Mouse (Mus musculus) cerebellum, adult 11-12 months (tissue): Measurements from ENCODE around the gene Acot12.

Experiments
- DNase-seq: peaks from one replicate; pipeline ENCODE4 v3.0.0; 2022

Gene Acot12

DNA sequence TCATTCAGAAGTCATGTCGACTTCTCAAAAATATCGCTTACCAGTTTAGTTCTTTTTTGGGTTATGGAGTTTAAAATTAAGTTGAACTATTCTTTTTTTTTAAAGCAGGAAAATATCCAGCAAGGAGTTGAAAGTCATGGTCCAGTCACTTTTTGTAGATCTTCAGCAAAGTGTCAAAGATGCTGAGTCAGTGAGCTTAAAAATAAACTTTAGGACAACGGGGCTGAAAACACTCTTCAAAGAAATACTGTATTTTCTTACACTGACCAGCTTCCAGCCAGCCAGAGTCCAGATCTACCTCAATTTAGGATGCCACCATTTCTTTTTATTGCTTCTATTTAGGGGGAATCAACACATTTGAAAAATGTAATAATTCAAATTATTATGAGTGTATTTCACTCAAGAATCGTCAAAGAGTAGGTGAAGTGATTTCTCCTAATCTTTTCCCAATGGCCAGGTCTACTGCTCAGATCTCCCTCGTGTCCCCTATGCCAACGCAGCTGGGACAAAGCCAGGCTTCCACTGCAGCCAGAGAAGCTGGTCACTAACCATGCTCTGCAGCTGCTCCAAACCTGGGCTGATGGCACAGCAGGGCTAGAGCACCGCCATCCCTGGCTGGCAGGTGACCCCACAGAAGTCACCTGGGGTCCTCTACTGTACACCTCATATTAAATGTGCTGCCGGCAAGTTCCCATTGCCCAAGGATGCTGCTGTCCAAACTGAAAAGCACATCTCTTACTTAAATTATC, 19.2 kb downstream of the Acot12 start:
- DNase-seq: no peak

- DNase-seq: no peak
Observed at GRCm38 (mm10) chr13:91761654-91762445, 20.5 kb downstream of the Acot12 start.

GRCm38 (mm10) chr13:91763654-91764053, 22.3 kb downstream of the Acot12 start:
- peak; percentile 10 for DNase-seq

- no peak for DNase-seq
Observed at GRCm38 (mm10) chr13:91765627-91766026, 24.3 kb downstream of the Acot12 start.

DNA sequence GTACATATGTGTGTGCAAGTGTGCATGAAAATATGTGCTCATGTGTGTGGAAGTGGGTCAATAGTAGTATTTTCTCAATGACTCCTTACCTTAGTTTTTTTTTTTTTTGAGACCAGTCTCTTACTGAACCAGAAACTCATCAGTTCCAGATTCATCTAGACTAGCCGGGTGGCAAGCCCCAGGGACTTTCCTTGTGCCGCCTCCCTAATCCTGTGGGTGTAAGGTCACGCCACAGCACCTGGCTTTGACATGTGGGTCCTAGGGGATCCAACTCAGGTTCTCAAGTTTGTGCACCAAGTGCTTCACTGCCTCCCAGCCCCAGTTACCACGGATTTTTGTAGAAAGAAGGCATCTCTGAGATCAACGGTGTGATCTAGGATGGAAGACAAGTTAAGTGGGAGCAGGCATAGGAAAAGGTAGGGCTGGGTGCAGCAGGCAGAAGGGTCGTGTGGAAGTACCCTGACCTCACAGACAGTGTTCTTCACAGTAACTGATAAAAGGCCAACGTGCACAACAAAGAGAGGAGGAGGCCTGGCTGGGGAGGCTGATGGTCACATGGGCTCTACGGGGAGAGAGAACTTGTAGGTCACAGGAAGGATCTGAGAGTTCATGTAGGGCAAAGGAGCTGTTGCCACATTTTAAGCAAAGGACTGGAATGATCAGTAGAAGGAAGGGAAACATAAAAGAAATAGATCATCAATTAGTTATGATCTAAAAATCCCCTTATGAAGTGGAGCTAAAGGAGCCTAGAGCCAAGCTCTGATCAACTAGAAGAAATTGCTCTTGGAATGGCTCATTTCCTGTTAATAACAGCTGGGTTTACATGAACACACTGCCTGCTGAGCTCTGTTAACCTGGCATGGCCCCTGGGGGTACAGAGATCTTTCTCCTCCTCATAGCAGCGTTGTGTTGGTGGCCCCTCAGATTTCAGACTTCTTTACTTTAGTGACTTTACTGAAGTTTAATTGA, 27.7 kb downstream of the Acot12 start:
- DNase-seq: no peak

DNA sequence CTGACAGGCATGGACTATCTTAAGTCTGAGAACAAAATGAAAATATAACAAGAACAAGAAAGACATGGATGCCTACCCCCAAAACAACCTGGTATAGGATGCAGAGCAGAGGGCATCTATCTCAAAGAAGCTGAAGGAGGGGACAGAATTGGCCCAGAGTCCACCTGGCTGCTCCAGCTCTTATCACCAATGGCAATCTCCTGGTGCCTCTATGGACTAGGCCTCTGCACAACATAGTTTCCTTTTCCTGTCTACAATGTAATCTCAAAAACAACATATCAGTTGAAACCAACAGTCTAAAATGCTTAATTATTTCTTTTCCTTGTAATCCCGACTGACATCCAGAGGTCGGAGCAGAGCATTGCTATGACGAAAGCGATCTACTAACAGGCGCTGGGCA, 36.8 kb downstream of the Acot12 start:
- DNase-seq: no peak

GRCm38 (mm10) chr13:91779892-91780291, 38.6 kb downstream of the Acot12 start:
- DNase-seq: no peak

GRCm38 (mm10) chr13:91792035-91792434, 50.7 kb downstream of the Acot12 start:
- DNase-seq: no peak

- no peak for DNase-seq
Observed at GRCm38 (mm10) chr13:91794926-91795436, 53.7 kb downstream of the Acot12 start.

DNA sequence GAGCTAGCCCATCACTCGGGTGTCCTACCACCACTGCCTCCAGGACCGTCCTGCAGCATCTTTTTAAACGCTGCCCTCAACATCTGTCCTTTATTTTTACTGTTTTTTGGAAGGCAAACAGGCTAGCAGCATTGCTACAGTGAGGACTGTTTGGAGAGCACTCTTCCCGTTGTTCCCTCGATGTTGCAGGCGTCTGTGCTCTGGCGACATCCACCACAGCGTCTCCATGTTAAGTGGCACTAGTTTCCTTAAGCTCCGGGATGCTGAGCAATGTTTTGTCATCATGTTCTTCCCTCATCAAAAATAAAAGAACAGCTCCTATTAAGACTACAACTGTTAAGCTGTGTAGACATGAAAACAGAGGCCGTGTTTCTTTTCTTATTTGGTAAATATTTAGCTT, 54.3 kb downstream of the Acot12 start:
- DNase-seq: no peak

- DNase-seq: no peak
Observed at GRCm38 (mm10) chr13:91796003-91796402, 54.7 kb downstream of the Acot12 start.

DNA sequence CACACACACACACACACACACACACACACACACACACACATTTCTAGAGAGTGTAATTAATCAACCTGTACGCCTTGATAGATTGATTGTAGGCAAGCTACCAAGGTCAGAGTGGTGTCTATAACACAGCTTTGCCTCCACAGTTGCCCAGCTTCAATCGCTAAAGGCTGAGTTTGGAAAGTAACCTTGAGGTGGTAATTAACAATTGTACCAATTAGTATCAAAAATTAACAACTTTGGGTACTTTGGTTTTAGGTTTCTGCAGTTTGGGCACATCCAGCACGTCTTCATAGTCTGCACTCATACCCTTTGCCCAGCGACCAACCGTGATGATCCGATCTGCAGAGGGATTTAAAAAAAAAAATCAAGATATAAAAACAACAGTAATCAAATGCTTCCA, 55.6 kb downstream of the Acot12 start:
- no peak for DNase-seq

DNA sequence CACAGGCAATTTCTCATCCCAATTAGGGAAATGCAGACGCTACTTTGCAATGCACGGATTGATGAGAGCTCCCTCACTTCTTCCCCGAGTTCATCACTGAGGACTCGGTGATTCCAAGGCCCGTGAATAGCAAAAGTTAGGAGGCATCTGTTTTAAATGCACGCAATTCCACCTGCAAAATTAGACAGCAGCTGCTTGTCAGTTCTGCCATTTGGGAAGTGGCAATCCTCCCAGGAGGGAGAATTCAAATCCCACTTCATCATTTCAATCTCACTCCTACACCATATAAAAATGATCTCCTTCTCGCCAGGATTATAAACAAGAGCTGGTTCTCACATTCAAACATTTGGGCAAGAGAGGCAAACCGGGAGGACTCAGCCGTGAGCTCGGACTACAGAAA, 56.1 kb downstream of the Acot12 start:
- DNase-seq: no peak

GRCm38 (mm10) chr13:91801726-91802125, 60.4 kb downstream of the Acot12 start:
- no peak for DNase-seq

- peak; percentile 91 for DNase-seq
Observed at GRCm38 (mm10) chr13:91807155-91807839, 66.0 kb downstream of the Acot12 start, which contains the start of gene Zcchc9. Gene Zcchc9, minus strand, starts transcription at chr13:91807705.

- DNase-seq: peak; percentile 14
Observed at GRCm38 (mm10) chr13:91807874-91808575, 66.7 kb downstream of the Acot12 start.

- DNase-seq: no peak
Observed at GRCm38 (mm10) chr13:91809476-91809875, 68.2 kb downstream of the Acot12 start.

DNA sequence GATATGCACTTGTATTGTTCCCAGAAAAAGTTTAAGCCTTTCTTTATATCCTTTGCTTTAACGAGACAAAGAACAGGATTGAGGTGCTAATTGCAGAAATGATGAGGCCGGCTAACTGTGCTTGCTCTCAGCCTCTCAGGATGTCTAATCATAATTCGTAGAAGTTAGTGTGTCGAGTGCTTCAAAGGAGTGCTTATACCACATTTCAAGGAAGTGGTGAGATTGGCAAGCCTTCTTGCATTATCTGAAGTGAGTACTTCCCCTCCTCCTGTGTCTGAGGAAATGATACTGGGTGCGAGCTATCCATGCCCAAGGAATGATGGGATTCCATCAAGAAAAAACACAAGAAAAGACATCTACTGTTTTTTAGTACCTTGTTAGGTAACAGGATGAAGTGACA, 73.4 kb downstream of the Acot12 start:
- no peak for DNase-seq

- DNase-seq: no peak
Observed at GRCm38 (mm10) chr13:91823735-91824134, 82.4 kb downstream of the Acot12 start.

GRCm38 (mm10) chr13:91824845-91825550, 83.7 kb downstream of the Acot12 start:
- no peak for DNase-seq

DNA sequence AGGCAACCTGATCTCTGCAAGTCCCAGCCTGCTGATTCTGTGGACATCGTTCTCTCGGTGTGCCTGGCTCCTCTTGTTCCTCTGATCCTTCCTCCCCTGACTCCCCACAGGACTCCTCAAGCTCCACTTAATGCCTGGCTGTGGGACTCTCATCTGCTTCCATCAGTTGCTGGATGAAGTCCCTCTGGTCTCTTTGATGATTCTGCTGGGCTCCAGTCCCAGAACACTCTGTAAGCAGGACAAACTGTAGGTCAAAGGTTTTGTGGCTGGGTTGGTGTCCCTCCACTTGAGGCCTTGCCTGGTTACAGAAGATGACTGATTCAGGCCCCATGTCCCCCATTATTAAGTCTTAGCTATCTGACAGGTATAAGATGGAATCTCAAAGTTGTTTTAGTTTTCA, 84.8 kb downstream of the Acot12 start:
- DNase-seq: no peak
